Mouse (Mus musculus) heart, embryonic 11.5 days (tissue): ENCODE data around the gene Mapt. TPM values are rescaled to one million over a fixed set of nuclear protein-coding genes. Genes with fewer than 3 reads are reported as not detected.

Experiments
- ATAC-seq: fragments of 200-750 bp; cut with Nextera tagmentation; replicated peaks from 2 replicates; pipeline ENCODE4 v1.8.0; 2017; ENCODE audit warnings: moderate library complexity; ENCODE audit not compliant: insufficient number of reproducible peaks, low FRiP score, low TSS enrichment
- H3K27ac ChIP-seq: fragments of 300-500 bp; sonication (generic); 2 replicates; pipeline ENCODE4 v1.5.1; 2014; ENCODE audit warnings: mild to moderate bottlenecking, low read depth, low read length
- H3K27me3 ChIP-seq: fragments of 300-500 bp; sonication (generic); 2 replicates; pipeline ENCODE4 v1.6.1; 2014; ENCODE audit warnings: mild to moderate bottlenecking, low read length, mixed read lengths; ENCODE audit not compliant: control insufficient read depth, insufficient read depth
- H3K36me3 ChIP-seq: fragments of 300-500 bp; sonication (generic); 2 replicates; pipeline ENCODE4 v1.6.1; 2014; ENCODE audit warnings: mild to moderate bottlenecking, low read length, moderate library complexity, mixed read lengths; ENCODE audit not compliant: control insufficient read depth, insufficient read depth
- H3K4me1 ChIP-seq: fragments of 300-500 bp; sonication (generic); 2 replicates; pipeline ENCODE4 v1.6.1; 2014; ENCODE audit warnings: low read length; ENCODE audit not compliant: control insufficient read depth, insufficient read depth
- H3K4me2 ChIP-seq: fragments of 300-500 bp; sonication (generic); 2 replicates; pipeline ENCODE4 v1.6.1; 2014; ENCODE audit warnings: mild to moderate bottlenecking, moderate library complexity
- H3K4me3 ChIP-seq: fragments of 300-500 bp; sonication (generic); 2 replicates; pipeline ENCODE4 v1.5.1; 2014; ENCODE audit warnings: low read depth, low read length
- H3K9ac ChIP-seq: fragments of 300-500 bp; sonication (generic); 2 replicates; pipeline ENCODE4 v1.6.1; 2014; ENCODE audit warnings: mild to moderate bottlenecking, low read depth, low read length, moderate library complexity
- H3K9me3 ChIP-seq: fragments of 300-500 bp; sonication (generic); replicated peaks from 2 replicates; pipeline ENCODE4 v1.6.1; 2016; ENCODE audit warnings: low read length; ENCODE audit not compliant: control insufficient read depth
- WGBS: fragments of 180-500 bp; shearing (Covaris S2); extraction: QIAGEN DNeasy Blood & Tissue Kit; methylation state at CpG from one replicate; pipeline ENCODE4 v1.1.7; 2014; ENCODE audit not compliant: insufficient replicate concordance; 5-methylcytosine and 5-hydroxymethylcytosine counted together
- polyA plus RNA-seq: library from polyadenylated mRNA; unstranded; fragments of >200 nt; fragmentation: Nextera tagmentation; extraction: Ambion mirVana; gene quantifications from 2 replicates; pipeline ENCODE4 v1.2.1, GENCODE M21; 2014

Mapt gene
- polyA plus RNA-seq, 1 experiment from 2014 or later = 0.43 TPM

DNA sequence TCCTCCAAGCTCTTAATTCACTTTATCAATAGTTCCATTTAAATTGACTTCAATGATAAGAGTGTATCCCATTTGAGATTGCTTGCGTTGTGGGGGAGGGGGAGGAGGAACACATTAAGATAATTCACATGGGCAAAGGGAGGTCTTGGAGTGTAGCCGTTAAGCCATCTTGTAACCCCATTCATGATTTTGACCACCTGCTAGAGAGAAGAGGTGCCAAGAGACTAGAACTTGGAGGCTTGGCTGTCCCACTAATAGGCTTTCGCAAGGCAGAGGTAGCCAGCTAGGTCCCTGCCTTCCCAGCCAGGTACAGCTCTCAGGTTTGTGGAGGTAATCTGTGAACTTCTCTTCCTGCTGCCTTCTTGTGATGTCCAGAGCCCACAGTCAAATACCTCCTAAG, 100.0 kb downstream of the Mapt start:
- Histone ChIP-seq H3K9ac (no peak overlapping the region), H3K9me3 (no peaks in the 10 kb centered on the region), H3K27ac (no peak overlapping the region), H3K27me3 (no peaks in the 10 kb centered on the region), H3K4me3 (no peak overlapping the region), H3K4me2 (no peak overlapping the region), H3K36me3 (peaks cover 24% of the 10 kb centered on the region), H3K4me1 (peaks cover 7% of the 10 kb centered on the region)
- ATAC-seq = no peak
- WGBS = 86% methylated on average over 3 of the region's 3 CpGs

DNA sequence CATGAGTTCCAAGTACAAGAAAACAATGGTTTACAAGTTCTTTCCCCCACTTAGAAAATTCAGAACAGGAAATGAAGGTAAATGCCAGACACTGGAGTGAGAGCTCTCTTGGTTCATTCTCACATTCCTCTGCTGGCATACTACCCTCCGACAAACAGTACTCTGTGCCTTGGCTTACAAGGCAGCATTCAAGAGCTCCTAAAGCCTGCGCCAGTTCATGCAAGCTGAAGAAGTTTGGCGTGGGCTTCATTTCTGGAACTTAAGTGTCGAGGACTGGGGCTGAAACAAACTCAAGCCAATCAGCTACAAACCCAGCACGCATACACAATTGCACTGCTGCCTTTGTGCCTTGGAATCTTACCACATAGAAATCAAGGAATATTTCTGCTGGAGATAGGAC, 100.9 kb downstream of the Mapt start:
- WGBS = 89% methylated on average over 5 of the region's 5 CpGs
- Histone ChIP-seq H3K27me3 (no peaks in the 10 kb centered on the region), H3K4me1 (peaks cover 7% of the 10 kb centered on the region), H3K4me2 (no peak overlapping the region), H3K27ac (no peak overlapping the region), H3K36me3 (peaks cover 26% of the 10 kb centered on the region), H3K4me3 (no peak overlapping the region), H3K9ac (no peak overlapping the region), H3K9me3 (no peaks in the 10 kb centered on the region)
- ATAC-seq = no peak

DNA sequence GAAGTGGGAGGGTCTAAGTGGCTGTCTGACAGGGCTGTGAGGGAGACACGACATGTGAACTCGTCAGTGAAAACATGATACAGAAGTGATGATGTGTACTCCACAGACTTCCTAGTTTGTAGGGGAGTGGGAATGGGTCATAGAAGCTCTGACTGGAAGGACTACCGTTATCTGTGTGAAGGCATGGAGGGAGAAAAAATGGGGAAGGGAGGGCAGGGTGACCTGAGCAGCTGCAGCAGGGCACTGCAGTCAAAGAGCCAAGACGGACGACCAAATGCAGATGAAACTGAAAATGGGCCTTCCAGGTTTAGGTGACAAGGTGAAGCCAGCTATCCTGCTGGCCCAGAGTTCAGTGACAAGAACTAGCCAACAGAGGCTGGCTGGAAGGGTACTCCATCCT, 102.9 kb downstream of the Mapt start:
- H3K4me2 ChIP-seq = no peak overlapping the region
- 44% methylated on average over 5 of the region's 5 CpGs for WGBS
- H3K36me3 ChIP-seq = peaks cover 29% of the 10 kb centered on the region
- H3K27me3 ChIP-seq = no peaks in the 10 kb centered on the region
- 0 out of 2 replicates have a peak, but pooled peaks have one; percentile 42 for ATAC-seq
- no peak overlapping the region for H3K4me3 ChIP-seq
- no peaks in the 10 kb centered on the region for H3K9me3 ChIP-seq
- peaks cover 7% of the 10 kb centered on the region for H3K4me1 ChIP-seq
- no peak overlapping the region for H3K9ac ChIP-seq
- H3K27ac ChIP-seq = peak overlapping the region; percentile 55; the same call in 1 of the 2 replicates

DNA sequence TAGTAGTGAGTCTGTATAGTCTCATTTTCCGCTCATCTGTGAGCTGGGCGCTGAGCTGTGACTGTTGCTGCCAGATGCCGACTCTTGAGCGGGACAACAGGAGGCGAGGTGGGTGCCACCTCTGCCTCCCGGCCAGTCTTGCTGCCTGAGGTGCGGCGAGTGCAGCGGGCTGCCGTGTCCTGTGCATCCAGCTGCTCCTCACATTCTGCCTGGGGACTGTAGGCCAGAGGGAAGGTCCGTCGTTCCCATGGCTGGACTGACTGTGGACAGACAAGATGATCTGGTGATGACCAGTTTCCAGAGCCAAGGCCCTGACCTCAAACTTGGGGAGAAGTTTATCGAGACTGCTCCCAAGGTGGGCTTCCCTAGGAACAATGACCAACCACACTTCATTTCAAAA, 103.8 kb downstream of the Mapt start:
- no peak overlapping the region for H3K4me2 ChIP-seq
- peaks cover 30% of the 10 kb centered on the region for H3K36me3 ChIP-seq
- H3K27ac ChIP-seq = no peak overlapping the region
- H3K4me1 ChIP-seq = peaks cover 7% of the 10 kb centered on the region
- no peak overlapping the region for H3K4me3 ChIP-seq
- H3K27me3 ChIP-seq = no peaks in the 10 kb centered on the region
- 85% methylated on average over 13 of the region's 13 CpGs for WGBS
- H3K9ac ChIP-seq = no peak overlapping the region
- H3K9me3 ChIP-seq = no peaks in the 10 kb centered on the region
- ATAC-seq = no peak

DNA sequence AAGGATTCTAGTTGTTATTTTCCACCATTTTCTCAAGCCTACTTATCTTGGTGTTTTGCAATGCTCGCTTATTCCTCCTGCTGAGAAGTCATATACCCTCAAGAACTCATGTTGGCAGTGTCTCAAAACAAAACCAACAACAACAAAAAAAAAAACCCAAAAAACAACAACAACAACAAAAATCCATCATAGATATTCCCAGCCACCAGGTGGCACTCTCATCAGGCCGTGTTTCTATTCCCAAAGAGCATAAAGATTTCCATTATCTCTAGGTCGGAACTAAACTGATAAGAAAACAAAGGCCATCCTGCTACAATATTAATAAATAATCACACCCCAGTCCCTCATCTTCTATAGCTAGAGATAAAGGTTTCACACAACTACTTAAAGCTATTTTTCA, 115.7 kb downstream of the Mapt start:
- Histone ChIP-seq H3K36me3 (peaks cover 42% of the 10 kb centered on the region), H3K27ac (no peak overlapping the region), H3K27me3 (no peaks in the 10 kb centered on the region), H3K4me2 (no peak overlapping the region), H3K9me3 (no peaks in the 10 kb centered on the region), H3K9ac (no peak overlapping the region), H3K4me3 (no peak overlapping the region), H3K4me1 (no peaks in the 10 kb centered on the region)
- WGBS = 67% methylated on average over 3 of the region's 3 CpGs
- ATAC-seq = no peak

DNA sequence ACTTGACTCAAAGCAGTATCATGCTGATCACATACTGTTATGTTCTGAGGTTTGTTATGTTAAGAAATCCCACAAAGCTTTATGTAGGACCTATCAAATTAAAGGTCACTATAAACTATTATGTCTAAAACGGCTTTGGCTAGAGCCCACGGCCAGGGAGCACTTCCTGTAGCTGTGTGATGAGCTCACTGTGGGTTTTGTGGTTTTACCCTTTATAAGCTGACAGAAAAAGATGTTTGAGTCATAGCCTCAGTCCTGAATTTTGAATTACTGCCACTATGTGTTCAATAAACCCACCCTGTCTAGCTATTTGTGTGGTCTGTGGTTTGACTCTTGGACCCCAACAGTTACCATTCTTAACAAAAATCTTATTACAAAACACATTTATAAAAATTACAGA, 130.6 kb downstream of the Mapt start:
- no peaks in the 10 kb centered on the region for H3K36me3 ChIP-seq
- peaks cover 4% of the 10 kb centered on the region; the same call in 1 of the 2 replicates for H3K4me1 ChIP-seq
- ATAC-seq = no peak
- WGBS = 69% methylated on average over 2 of the region's 2 CpGs
- no peak overlapping the region for H3K9ac ChIP-seq
- H3K4me3 ChIP-seq = no peak overlapping the region
- H3K27me3 ChIP-seq = no peaks in the 10 kb centered on the region
- no peaks in the 10 kb centered on the region for H3K9me3 ChIP-seq
- H3K4me2 ChIP-seq = no peak overlapping the region
- H3K27ac ChIP-seq = no peak overlapping the region

DNA sequence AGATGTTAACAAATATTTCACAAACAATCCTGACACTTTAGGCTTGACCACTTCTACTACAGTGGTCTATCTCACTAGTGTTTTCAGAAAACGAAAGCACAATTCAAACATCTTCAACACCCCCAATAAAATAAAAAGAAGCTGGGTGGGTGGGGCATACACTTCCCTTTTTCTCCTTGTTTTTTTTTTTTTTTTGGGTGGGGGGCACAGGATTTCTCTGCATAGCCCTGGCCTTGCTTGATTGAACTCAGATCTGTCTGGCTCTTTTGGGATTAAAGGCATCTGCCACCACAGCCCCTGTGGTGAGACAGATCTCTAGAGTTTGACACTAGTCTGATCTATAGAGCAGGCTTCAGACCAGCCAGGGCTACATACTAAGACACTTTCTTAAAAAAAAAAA, 131.5 kb downstream of the Mapt start:
- Histone ChIP-seq H3K4me2 (no peak overlapping the region), H3K27ac (no peak overlapping the region), H3K27me3 (no peaks in the 10 kb centered on the region), H3K9me3 (no peaks in the 10 kb centered on the region), H3K4me3 (no peak overlapping the region), H3K36me3 (no peaks in the 10 kb centered on the region), H3K4me1 (peaks cover 4% of the 10 kb centered on the region; the same call in 1 of the 2 replicates), H3K9ac (no peak overlapping the region)
- WGBS = 93% methylated on average over 1 of the region's 1 CpGs
- no peak for ATAC-seq

DNA sequence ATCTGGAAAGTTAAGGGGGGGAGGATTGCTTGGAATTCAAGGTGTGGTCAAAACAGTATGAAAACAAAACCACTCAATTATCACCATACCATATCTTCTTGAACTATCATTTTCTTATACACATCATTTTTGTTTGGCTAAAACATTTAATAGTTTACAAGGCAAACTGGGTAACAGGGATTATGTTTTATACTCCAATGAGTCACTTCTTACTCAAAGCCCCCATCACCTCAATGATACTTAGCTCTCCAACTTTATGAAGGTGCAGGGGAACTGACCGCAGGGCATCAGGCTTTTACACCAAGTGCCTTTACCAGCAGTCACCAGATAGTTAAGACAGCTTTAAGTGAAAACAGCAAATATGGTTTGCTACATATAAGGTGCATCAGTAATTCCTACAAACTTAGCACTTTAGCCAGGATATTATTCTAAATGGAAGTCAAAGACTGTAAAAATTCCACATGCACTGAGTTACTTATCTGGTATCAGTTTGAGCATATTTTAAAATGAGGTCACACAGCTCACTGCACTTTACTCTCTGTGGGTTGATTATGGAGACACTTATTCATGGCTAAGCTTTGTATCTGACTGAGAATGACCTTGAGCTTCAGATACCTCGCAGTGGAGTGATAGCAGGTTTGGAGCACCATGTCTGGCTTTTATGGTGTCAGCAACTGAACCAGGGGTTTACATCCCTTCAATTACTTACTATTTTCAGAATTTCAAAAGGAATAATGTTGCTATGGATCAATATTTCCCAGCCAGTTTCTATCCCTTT, 132.8 kb downstream of the Mapt start:
- Histone ChIP-seq H3K9me3 (no peaks in the 10 kb centered on the region), H3K4me3 (no peak overlapping the region), H3K4me2 (no peak overlapping the region), H3K36me3 (no peaks in the 10 kb centered on the region), H3K27ac (peak overlapping the region; percentile 37), H3K4me1 (peaks cover 4% of the 10 kb centered on the region; the same call in 1 of the 2 replicates), H3K9ac (no peak overlapping the region), H3K27me3 (no peaks in the 10 kb centered on the region)
- 59% methylated on average over 2 of the region's 2 CpGs for WGBS
- no peak for ATAC-seq
